In genomic region chr5:125348487-125348886, GRCm38 (mm10) we compare ENCODE assay signal across 9 mouse cellular contexts. TPM values are rescaled to one million over a fixed set of nuclear protein-coding genes. Genes with fewer than 3 reads are reported as not detected.
DNase-seq lines count a peak whose midpoint lies in the region; ATAC-seq lines count a peak whose summit lies in the region.
"Had no signal": no experiment of that assay in that cellular context is flagged by ENCODE, and none has a peak within 500 bp of the region (broad histone marks: within the 10 kb centered on the region; RNA-seq: fewer than 3 reads in every experiment).

No protein-coding gene starts in this region.

- 41% methylated on average over 8 of the region's 8 CpGs for WGBS in hindbrain, embryonic 10.5 days
- 41% methylated on average over 8 of the region's 8 CpGs for WGBS in hindbrain, embryonic 14.5 days

- no peak for ATAC-seq in hindbrain, embryonic 14.5 days (ENCODE audit: low FRiP score)
- ATAC-seq in monocyte, adult 5-6 weeks (replicated peaks; ENCODE audit: insufficient number of reproducible peaks, low FRiP score, low TSS enrichment, poor library complexity, severe bottlenecking), result peak; percentile 55

- peak; percentile 62 for DNase-seq in hindbrain, embryonic 10.5 days (ENCODE audit: low spot score)
- DNase-seq in hindbrain, embryonic 14.5 days (ENCODE audit: low spot score), result no peak
- peak; percentile 56 for DNase-seq in CD4-positive helper T cell, adult 2 months (ENCODE audit: low read depth, low spot score)
- peak; percentile 78 for DNase-seq in adrenal gland, adult 8-10 months
- peak; percentile 49 for DNase-seq in gastrocnemius, postnatal 14 days
- DNase-seq in layer of hippocampus, postnatal 25 days (ENCODE audit: extremely low spot score in 1 of 2, low spot score in 1 of 2), result peak; percentile 38 to 60
- no peak for DNase-seq in cerebellum, adult 11 months

- H3K4me3 ChIP-seq in hindbrain, embryonic 10.5 days, result no peak overlapping the region
- no peak overlapping the region for H3K4me3 ChIP-seq in hindbrain, embryonic 14.5 days (replicated peaks; ENCODE audit: low read length)
- H3K4me3 ChIP-seq: embryonic facial prominence, embryonic 12.5 days had no signal

- peaks cover 4% of the 10 kb centered on the region; the same call in 1 of the 2 replicates for H3K4me1 ChIP-seq in hindbrain, embryonic 10.5 days (replicated peaks)
- no peaks in the 10 kb centered on the region for H3K4me1 ChIP-seq in hindbrain, embryonic 14.5 days (replicated peaks; ENCODE audit: control insufficient read depth, insufficient read depth, low read length)
- H3K4me1 ChIP-seq: embryonic facial prominence, embryonic 12.5 days had no signal

- no peak overlapping the region for H3K27ac ChIP-seq in hindbrain, embryonic 10.5 days
- H3K27ac ChIP-seq in hindbrain, embryonic 14.5 days, result no peak overlapping the region
- H3K27ac ChIP-seq: embryonic facial prominence, embryonic 12.5 days had no signal

- no peaks in the 10 kb centered on the region for H3K36me3 ChIP-seq in hindbrain, embryonic 10.5 days
- no peaks in the 10 kb centered on the region for H3K36me3 ChIP-seq in hindbrain, embryonic 14.5 days (replicated peaks; ENCODE audit: control insufficient read depth, insufficient read depth)
- H3K36me3 ChIP-seq: embryonic facial prominence, embryonic 12.5 days had no signal

- H3K4me2 ChIP-seq in hindbrain, embryonic 14.5 days (replicated peaks), result no peak overlapping the region
- H3K4me2 ChIP-seq: embryonic facial prominence, embryonic 12.5 days had no signal

- no peaks in the 10 kb centered on the region for H3K27me3 ChIP-seq in hindbrain, embryonic 10.5 days (ENCODE audit: insufficient read depth, poor library complexity, severe bottlenecking)
- H3K27me3 ChIP-seq in hindbrain, embryonic 14.5 days (ENCODE audit: control insufficient read depth, insufficient read depth, low read length), result no peaks in the 10 kb centered on the region
- H3K27me3 ChIP-seq: embryonic facial prominence, embryonic 12.5 days had no signal

- peaks cover 9% of the 10 kb centered on the region for H3K9me3 ChIP-seq in hindbrain, embryonic 10.5 days
- H3K9me3 ChIP-seq in hindbrain, embryonic 14.5 days (ENCODE audit: control insufficient read depth, low read length), result no peaks in the 10 kb centered on the region
- H3K9me3 ChIP-seq: embryonic facial prominence, embryonic 12.5 days had no signal

- intact Hi-C loops in gastrocnemius, postnatal 14 days (cut with DNase I; ENCODE audit: low total_unique reads), result no loop called here

- no peak overlapping the region for H3K9ac ChIP-seq in hindbrain, embryonic 14.5 days
- H3K9ac ChIP-seq: embryonic facial prominence, embryonic 12.5 days had no signal

RNA-seq across cellular contexts. Expression of gene Scarb1, which starts 7.6 kb away (rescaled TPM):
- polyA plus RNA-seq in hindbrain, embryonic 10.5 days (2016; fragmentation: Nextera tagmentation; extraction: Ambion mirVana), result 41.2 and 43.6 TPM in 2 replicates
- polyA plus RNA-seq in hindbrain, embryonic 14.5 days (2014; fragmentation: Nextera tagmentation; extraction: Ambion mirVana), result 36.5 and 39.9 TPM in 2 replicates
- 1,000 to 10,000 TPM; 1,640 to 3,396 (median 2,408) TPM for total RNA-seq in adrenal gland, adult 8-10 months (2022)
- total RNA-seq in gastrocnemius, postnatal 14 days (2021), result 10 to 100 TPM; 55.0 to 80.1 TPM
- total RNA-seq in layer of hippocampus, postnatal 25 days (2021), result 10 to 100 TPM; 34.5 to 41.6 TPM
- total RNA-seq in monocyte, adult 5-6 weeks (2017), result 67.9 to 84.6 TPM (median 77.1 TPM) in 3 replicates

RNA-seq across cellular contexts. Expression of gene Gm10382, which starts 40.6 kb away (rescaled TPM):
- 0.52 and 0.86 TPM in 2 replicates for polyA plus RNA-seq in hindbrain, embryonic 10.5 days (2016; fragmentation: Nextera tagmentation; extraction: Ambion mirVana)
- polyA plus RNA-seq in hindbrain, embryonic 14.5 days (2014; fragmentation: Nextera tagmentation; extraction: Ambion mirVana), result 0.63 TPM in 1 of 2 replicates, not detected in the other
- total RNA-seq in adrenal gland, adult 8-10 months (2022), result under 1 TPM in 3 of 4 experiments, not detected in 1; 0.41 to 0.48 (median 0.45) TPM
- total RNA-seq in gastrocnemius, postnatal 14 days (2021), result not detected
- total RNA-seq in layer of hippocampus, postnatal 25 days (2021), result under 1 TPM in 1 of 2 experiments, not detected in 1; 0.37 TPM
- total RNA-seq in monocyte, adult 5-6 weeks (2017), result 2.9 TPM in 1 of 3 replicates, not detected in the others

RNA-seq across cellular contexts. Expression of gene Ubc, which starts 41.5 kb away (rescaled TPM):
- polyA plus RNA-seq in hindbrain, embryonic 10.5 days (2016; fragmentation: Nextera tagmentation; extraction: Ambion mirVana), result 928 and 1,134 TPM in 2 replicates
- 1,333 and 1,355 TPM in 2 replicates for polyA plus RNA-seq in hindbrain, embryonic 14.5 days (2014; fragmentation: Nextera tagmentation; extraction: Ambion mirVana)
- 1,000 to 10,000 TPM; 1,164 to 1,564 (median 1,502) TPM for total RNA-seq in adrenal gland, adult 8-10 months (2022)
- total RNA-seq in gastrocnemius, postnatal 14 days (2021), result 1,000 to 10,000 TPM in 1 of 2 experiments, 100 to 1,000 TPM in 1; 660 to 1,001 TPM
- total RNA-seq in layer of hippocampus, postnatal 25 days (2021), result 100 to 1,000 TPM; 775 to 848 TPM
- total RNA-seq in monocyte, adult 5-6 weeks (2017), result 791 to 1,058 TPM (median 1,006 TPM) in 3 replicates

Comparison
In these comparisons a context has a peak if more than half of its experiments do, and no peak if none do; other contexts are left out.
1. DNase-seq: peak in hindbrain, embryonic 10.5 days (single experiment), CD4-positive helper T cell, adult 2 months (single experiment), adrenal gland, adult 8-10 months (single experiment), gastrocnemius, postnatal 14 days (single experiment) and layer of hippocampus, postnatal 25 days (2 of 2); none in hindbrain, embryonic 14.5 days (single experiment) and cerebellum, adult 11 months (single experiment).
2. RNA of gene Scarb1, which starts 7.6 kb away (total RNA-seq): 1,640 to 3,396 TPM in adrenal gland, adult 8-10 months; 55.0 to 80.1 TPM in gastrocnemius, postnatal 14 days, 67.9 to 84.6 TPM in monocyte, adult 5-6 weeks and 34.5 to 41.6 TPM in layer of hippocampus, postnatal 25 days; every median in the first group is over 10 times any median in the second.